Mouse (Mus musculus): Measurements from ENCODE around the gene Nde1.
"Not testable (repeated sequence)": the region's sequence is repeated elsewhere in the genome, so short reads cannot be mapped to it uniquely, and the experiment has no call there.

The Nde1 gene

GRCm38 (mm10) chr16:14162988-14163416, at the start of gene Nde1, which contains the start of gene Marf1:
TSS of gene Nde1 (plus strand) at chr16:14163275.
TSS of gene Marf1 (minus strand) at chr16:14163351.
- peak; percentile 91 for DNase-seq

DNA sequence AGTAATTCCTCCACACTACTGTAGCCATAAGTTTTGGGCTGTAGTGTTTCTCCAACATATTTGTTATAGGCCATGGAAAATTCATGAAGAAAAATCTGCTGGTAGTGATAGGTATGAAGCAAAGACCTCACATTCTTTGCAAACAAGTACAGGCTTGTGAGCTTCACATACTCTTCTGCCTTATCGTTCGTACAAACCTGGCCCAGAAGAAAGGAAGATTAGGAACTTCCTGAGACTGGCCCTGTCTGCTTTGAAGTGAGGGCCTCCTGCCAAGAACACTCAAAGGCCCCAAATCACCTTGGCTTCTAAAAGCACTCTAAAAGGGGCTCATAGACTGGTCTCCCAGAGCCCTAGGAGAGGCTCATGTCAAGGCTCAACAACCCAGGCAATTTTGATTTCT, 45.8 kb upstream of the Nde1 start:
- no peak for DNase-seq

- DNase-seq: no peak
Observed at GRCm38 (mm10) chr16:14120941-14121340, 42.1 kb upstream of the Nde1 start.

GRCm38 (mm10) chr16:14121563-14121962, 41.5 kb upstream of the Nde1 start:
- no peak for DNase-seq

- DNase-seq: no peak
Observed at GRCm38 (mm10) chr16:14122586-14122985, 40.5 kb upstream of the Nde1 start.

- no peak for DNase-seq
Observed at GRCm38 (mm10) chr16:14123901-14124300, 39.2 kb upstream of the Nde1 start.

GRCm38 (mm10) chr16:14124709-14125108, 38.4 kb upstream of the Nde1 start:
- DNase-seq: no peak

GRCm38 (mm10) chr16:14125253-14125652, 37.8 kb upstream of the Nde1 start:
- no peak for DNase-seq

GRCm38 (mm10) chr16:14128977-14129376, 34.1 kb upstream of the Nde1 start:
- DNase-seq: no peak

DNA sequence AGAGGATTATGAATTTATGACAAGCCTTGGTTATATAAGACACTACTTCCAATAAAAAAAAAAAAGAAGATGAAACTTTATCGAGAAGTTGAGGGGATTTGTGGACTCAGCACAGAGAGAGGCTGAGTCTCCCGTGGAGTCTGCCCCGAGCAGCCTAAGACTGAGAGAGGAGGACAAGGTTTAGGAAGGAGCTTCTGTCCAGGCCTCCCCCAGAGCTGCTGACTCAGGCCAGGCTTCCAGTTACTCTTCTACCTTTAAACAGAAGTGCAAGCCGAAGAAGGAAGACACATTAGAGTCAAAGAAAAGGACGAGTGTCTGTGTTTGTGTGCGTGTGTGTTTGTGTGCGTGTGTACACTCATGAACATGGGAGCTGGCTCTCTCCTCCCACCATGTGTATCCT, 32.3 kb upstream of the Nde1 start:
- no peak for DNase-seq

DNA sequence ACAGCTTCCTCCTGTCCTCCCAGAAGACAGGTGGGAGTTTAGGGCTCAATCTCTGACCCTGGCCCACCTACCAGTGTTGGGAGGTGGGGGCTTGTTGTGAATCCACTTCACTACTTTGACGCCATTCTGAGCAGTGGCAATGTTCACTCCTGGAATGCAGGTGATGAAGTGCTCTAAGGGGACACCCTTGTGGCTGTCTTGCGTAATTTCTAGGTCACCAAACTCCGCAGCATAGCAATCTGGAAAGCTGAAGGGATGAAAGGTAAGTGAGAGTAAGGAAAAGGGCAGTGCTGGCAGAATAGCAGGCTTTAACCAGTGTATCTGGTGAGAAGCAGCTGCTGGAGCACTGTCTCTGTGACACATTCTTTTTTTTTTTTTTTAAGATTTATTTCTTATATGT, 31.7 kb upstream of the Nde1 start:
- DNase-seq: no peak

DNA sequence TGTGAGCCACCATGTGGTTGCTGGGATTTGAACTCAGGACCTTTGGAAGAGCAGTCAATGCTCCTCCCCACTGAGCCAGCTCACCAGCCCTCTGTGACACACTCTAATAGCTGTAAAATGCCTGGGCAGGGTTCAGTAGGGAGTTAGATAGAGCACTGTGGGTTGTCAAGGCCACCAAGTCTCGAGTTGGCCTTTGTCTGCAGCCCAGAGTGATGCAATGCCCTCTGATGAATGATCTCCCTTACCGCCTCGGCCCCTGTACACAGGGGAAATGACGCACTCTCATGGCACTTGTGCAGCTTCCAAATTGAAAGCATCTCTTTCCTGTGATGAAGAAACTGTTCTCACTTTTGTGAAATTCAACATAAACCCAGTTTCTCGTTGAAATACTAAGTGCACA, 31.2 kb upstream of the Nde1 start:
- no peak for DNase-seq

DNA sequence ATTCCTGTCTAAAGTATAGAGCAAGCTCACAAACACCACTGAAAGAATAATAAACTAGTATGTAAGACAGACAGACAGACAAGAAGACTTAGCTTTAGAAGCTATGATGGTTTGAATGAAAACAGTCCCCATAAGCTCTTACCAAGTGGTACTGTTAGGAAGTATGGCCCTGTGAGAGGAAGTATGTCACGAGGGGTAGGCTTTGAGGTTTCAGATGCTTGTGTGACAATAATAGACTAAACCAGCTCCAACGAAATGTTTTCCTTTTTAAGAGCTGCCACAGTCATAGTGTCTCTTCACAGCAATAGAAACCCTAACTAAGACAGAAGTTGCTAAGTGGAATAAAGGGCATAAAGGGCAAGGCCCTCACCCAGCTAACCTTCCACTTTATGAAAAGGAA, 28.1 kb upstream of the Nde1 start:
- no peak for DNase-seq

DNA sequence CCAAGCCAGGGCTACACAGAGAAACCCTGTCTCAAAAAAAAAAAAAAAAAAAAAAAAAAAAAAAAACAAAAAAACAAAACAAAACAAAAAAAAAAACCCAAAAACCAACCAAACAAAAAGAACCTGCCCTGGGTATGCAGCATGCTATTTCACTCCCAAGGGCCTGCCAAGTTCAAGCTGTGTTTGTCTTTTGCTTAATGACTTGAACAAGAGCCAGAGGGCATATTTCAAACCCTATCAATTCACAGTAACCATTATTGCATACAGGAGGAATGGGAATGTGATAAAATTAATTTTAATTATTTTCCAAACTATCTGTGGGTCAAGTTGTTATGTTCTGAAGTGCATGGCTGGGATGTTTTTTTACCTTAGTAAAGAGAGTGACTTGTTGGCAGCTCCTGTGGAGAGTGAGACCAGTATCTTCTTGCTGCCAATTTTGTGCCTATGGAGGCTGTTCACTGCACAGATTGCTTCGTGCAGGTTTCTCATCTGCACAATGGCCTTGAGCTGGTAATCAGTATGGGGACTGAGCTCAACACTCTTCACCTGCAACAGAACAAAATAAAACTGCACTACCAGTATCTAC, 25.0 kb upstream of the Nde1 start:
- no peak for DNase-seq

DNA sequence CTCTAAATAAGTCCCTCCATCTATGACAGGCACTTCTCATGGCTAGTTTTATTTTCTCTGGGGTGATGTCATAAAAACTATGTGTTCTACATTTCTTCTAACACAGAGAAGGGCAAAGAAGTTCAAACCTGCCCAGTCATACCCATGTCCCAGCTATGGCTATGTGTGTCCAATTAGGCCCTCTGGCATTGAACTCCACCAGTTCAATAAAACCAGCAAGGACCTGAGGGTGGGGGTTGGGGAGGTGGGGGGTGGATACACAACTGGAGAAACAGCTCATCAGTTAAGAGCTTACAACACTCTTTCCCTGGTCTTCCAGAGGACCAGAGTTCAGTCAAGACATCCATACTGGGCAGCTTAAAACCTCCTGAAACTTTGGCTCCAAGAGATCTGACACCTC, 24.0 kb upstream of the Nde1 start:
- no peak for DNase-seq

DNA sequence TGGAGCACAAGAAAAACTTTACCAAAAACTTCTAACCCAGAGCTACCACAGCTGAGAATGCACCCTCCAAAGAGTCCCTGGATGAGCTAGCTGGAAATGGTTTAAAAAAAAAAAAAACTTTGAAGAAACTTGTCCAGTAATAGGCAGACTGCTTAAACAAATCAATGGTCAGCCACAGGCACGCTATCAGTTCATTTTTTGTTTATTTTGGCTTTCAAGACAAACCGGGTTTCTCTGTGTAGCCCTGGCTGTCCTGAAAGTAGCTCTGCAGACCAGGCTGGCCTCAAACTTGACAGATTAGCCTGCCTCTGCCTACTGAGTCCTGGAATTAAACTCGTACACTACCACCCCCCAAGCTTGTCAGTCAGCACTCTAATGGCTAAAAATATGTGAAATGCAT, 19.8 kb upstream of the Nde1 start:
- no peak for DNase-seq

DNA sequence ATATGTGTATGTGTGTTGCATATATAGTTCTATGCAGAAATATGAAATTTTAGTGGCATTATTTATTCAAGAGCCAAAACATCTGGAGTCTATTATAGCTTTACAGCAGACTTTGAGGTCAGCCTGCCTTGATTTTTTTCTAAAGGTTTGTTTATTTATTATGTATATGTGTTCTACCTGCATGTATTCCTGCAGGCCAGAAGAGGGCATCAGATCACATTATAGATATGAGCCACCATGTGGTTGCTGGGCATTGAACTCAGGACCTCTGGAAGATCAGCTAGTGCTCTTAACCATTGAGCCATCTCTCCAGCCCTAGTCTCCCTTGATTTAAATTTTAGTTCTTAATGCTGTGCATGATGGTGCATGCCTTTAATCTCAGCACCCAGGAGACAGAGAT, 15.4 kb upstream of the Nde1 start:
- DNase-seq: no peak

- DNase-seq: no peak
Observed at GRCm38 (mm10) chr16:14151718-14152117, 11.4 kb upstream of the Nde1 start.

GRCm38 (mm10) chr16:14155638-14156037, 7.4 kb upstream of the Nde1 start:
- DNase-seq: not testable (repeated sequence)

DNA sequence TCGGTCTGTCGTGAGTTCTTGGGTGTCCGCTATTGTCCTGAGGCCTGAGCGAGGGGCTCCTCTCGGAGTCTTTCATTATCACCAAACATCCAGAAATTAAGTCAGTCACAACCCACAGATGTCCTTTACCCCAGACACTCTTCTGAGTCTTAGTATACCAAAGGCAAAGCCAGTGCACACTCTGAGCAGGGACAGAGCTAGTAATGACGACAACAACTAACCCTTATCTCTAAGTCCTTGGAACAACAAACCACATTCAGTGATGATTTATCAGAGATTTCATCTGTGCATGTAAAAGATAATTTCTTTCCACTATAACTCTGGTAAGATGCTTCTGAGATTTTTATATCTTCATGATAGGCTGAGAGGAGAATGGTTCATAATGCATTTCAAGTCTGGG, 6.8 kb upstream of the Nde1 start:
- no peak for DNase-seq

GRCm38 (mm10) chr16:14158536-14158935, 4.5 kb upstream of the Nde1 start:
- DNase-seq: no peak

DNA sequence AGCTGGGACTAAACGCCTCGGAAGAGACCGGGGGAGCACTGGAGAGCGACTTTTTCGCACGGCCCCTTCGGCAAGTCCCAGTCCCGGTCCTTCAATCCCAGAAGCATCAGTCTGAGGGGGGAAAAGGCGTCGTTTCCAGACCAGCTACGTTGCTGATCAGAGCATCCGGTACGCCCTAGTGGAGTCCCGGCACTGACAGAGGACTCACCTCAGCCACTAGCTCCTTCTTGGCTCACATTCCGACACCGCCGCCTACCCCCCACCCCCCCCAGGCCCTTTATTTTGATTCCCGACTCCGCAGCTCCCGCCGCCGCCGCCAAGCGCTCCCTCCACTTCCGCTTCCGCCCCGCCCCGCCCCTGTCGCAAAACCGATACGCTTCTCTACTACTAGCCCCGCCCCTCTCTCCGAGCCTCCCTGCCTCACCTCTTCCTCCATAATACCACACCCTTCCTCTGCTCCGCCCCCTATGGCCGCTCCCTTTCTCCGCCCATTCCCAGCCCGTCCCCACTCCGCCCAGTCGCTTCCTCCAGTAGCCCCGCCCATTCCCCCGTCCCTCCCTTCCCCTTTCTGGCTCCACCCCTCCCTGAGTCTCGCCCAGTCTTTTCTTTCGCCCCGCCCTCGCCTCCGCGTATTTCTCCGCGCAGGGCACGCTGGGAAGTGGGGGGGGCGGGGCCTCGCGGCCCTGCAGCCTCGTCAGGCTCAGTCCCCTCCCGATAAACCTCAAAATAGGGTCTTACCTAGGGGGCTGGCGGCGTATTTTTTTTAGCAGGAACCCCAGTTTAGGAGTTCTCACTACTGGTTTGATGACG, 3.9 kb upstream of the Nde1 start:
- peak; percentile 99 for DNase-seq

DNA sequence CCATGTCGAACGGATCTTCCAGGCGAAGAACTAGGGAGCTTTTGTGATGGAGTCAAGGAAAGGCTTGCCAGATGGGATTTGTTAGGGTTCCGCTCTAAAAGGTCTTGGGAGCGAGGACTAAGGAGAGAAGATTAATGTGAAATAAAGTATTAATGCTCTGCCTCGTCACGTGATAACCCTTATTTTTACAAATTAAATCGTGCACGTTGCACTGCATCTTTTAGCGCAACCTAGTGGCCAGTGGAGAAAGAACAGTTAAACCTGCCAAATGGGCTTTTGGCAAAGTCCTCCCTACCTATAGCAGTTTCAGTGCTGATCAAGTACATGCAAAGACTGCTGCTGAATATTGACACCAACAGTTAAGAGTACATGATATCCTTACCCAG, 3.3 kb upstream of the Nde1 start:
- peak; percentile 78 for DNase-seq

GRCm38 (mm10) chr16:14160941-14161340, 2.1 kb upstream of the Nde1 start:
- DNase-seq: no peak

DNA sequence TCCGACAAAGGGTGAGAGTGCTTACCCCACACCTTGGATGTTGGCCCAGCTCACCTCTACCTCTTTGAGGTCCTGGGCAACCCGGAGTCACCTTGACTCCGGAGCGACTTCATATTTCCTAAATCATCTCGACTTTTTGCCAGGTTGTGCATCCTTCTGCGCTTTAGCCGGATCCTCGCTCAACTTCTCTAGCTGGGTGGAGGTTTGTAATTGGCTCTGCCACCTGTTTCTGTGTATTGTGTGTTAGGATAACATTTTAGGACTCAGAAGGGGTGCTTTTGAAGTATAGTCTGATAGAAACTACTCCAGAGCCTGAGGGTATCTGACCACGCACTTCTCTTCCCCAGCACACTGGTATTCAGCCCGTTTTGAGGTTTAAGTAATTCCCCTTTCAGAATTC, 656 bp downstream of the Nde1 start:
- DNase-seq: no peak

Data from thymus, postnatal 4 days (tissue).